Mouse (Mus musculus): ENCODE data around the gene Golga3. TPM values are rescaled to one million over a fixed set of nuclear protein-coding genes. Genes with fewer than 3 reads are reported as not detected.

Golga3 gene
- polyA plus RNA-seq (2014; fragmentation: Nextera tagmentation; extraction: Ambion mirVana) = 17.9 and 19.7 TPM in 2 replicates

- H3K36me3 ChIP-seq (ENCODE audit: control insufficient read depth, insufficient read depth, low read length) = no peaks in the 10 kb centered on the region
- peak within 1 kb of the TSS; percentile 87 for H3K4me2 ChIP-seq
- H3K4me3 ChIP-seq (ENCODE audit: low read depth, low read length) = peak within 1 kb of the TSS; percentile 94
- peak; percentile 100 for DNase-seq (ENCODE audit: low spot score, missing footprints)
- H3K4me1 ChIP-seq (ENCODE audit: control insufficient read depth, insufficient read depth, low read length) = peaks cover 6% of the 10 kb centered on the region
- H3K27ac ChIP-seq (ENCODE audit: low read depth, low read length) = no peak within 1 kb of the TSS
- WGBS = under 1% methylated on average over 41 of the region's 41 CpGs
- peak within 1 kb of the TSS; percentile 87 for H3K9ac ChIP-seq (ENCODE audit: low read length)
- ATAC-seq (ENCODE audit: low FRiP score) = peak; percentile 99
- no peaks in the 10 kb centered on the region for H3K27me3 ChIP-seq (ENCODE audit: control insufficient read depth, insufficient read depth, low read length)
- H3K9me3 ChIP-seq (ENCODE audit: control insufficient read depth, low read length) = no peaks in the 10 kb centered on the region
Measured at GRCm38 (mm10) chr5:110176362-110177020, at the start of gene Golga3. TSS of gene Golga3 (plus strand) at chr5:110176701.

- Histone ChIP-seq H3K4me2 (peak within 1 kb of the TSS; percentile 77), H3K36me3 (ENCODE audit: control insufficient read depth, insufficient read depth, low read length) (no peaks in the 10 kb centered on the region), H3K9me3 (ENCODE audit: control insufficient read depth, low read length) (no peaks in the 10 kb centered on the region), H3K27me3 (ENCODE audit: control insufficient read depth, insufficient read depth, low read length) (no peaks in the 10 kb centered on the region), H3K27ac (ENCODE audit: low read depth, low read length) (peak within 1 kb of the TSS; percentile 25; the same call in 1 of the 2 replicates), H3K4me3 (ENCODE audit: low read depth, low read length) (peak within 1 kb of the TSS; percentile 77), H3K9ac (ENCODE audit: low read length) (peak within 1 kb of the TSS; percentile 78), H3K4me1 (ENCODE audit: control insufficient read depth, insufficient read depth, low read length) (0 out of 2 replicates have a peak, but pooled peaks cover 3% of the 10 kb centered on the region)
- peak; percentile 100 for DNase-seq (ENCODE audit: low spot score, missing footprints)
- WGBS = 4% methylated on average over 44 of the region's 46 CpGs
- ATAC-seq (ENCODE audit: low FRiP score) = peak; percentile 100
Measured at GRCm38 (mm10) chr5:110135293-110136086, 41.0 kb upstream of the Golga3 start, which contains the start of gene Chfr. TSS of gene Chfr (plus strand) at chr5:110135842.

- DNase-seq (ENCODE audit: low spot score, missing footprints) = no peak
- WGBS = 7% methylated on average over 18 of the region's 18 CpGs
- no peaks in the 10 kb centered on the region for H3K36me3 ChIP-seq (ENCODE audit: control insufficient read depth, insufficient read depth, low read length)
- peak overlapping the region; percentile 25; the same call in 1 of the 2 replicates for H3K27ac ChIP-seq (ENCODE audit: low read depth, low read length)
- peak overlapping the region; percentile 78 for H3K9ac ChIP-seq (ENCODE audit: low read length)
- H3K27me3 ChIP-seq (ENCODE audit: control insufficient read depth, insufficient read depth, low read length) = no peaks in the 10 kb centered on the region
- H3K4me2 ChIP-seq = peak overlapping the region; percentile 77
- H3K4me3 ChIP-seq (ENCODE audit: low read depth, low read length) = peak overlapping the region; percentile 77
- H3K4me1 ChIP-seq (ENCODE audit: control insufficient read depth, insufficient read depth, low read length) = 0 out of 2 replicates have a peak, but pooled peaks cover 3% of the 10 kb centered on the region
- H3K9me3 ChIP-seq (ENCODE audit: control insufficient read depth, low read length) = no peaks in the 10 kb centered on the region
- ATAC-seq (ENCODE audit: low FRiP score) = peak; percentile 53
Measured at GRCm38 (mm10) chr5:110136087-110136464, 40.4 kb upstream of the Golga3 start.

GRCm38 (mm10) chr5:110137816-110138215 is 38.7 kb upstream of the Golga3 start:
- no peak overlapping the region for H3K9ac ChIP-seq (ENCODE audit: low read length)
- no peaks in the 10 kb centered on the region for H3K9me3 ChIP-seq (ENCODE audit: control insufficient read depth, low read length)
- H3K27ac ChIP-seq (ENCODE audit: low read depth, low read length) = no peak overlapping the region
- H3K36me3 ChIP-seq (ENCODE audit: control insufficient read depth, insufficient read depth, low read length) = no peaks in the 10 kb centered on the region
- H3K4me3 ChIP-seq (ENCODE audit: low read depth, low read length) = no peak overlapping the region
- 99% methylated on average over 3 of the region's 3 CpGs for WGBS
- ATAC-seq (ENCODE audit: low FRiP score) = no peak
- H3K27me3 ChIP-seq (ENCODE audit: control insufficient read depth, insufficient read depth, low read length) = no peaks in the 10 kb centered on the region
- DNase-seq (ENCODE audit: low spot score, missing footprints) = no peak
- no peak overlapping the region for H3K4me2 ChIP-seq
- 0 out of 2 replicates have a peak, but pooled peaks cover 3% of the 10 kb centered on the region for H3K4me1 ChIP-seq (ENCODE audit: control insufficient read depth, insufficient read depth, low read length)

- no peak overlapping the region for H3K4me2 ChIP-seq
- WGBS = 97% methylated on average over 3 of the region's 3 CpGs
- no peaks in the 10 kb centered on the region for H3K27me3 ChIP-seq (ENCODE audit: control insufficient read depth, insufficient read depth, low read length)
- H3K36me3 ChIP-seq (ENCODE audit: control insufficient read depth, insufficient read depth, low read length) = no peaks in the 10 kb centered on the region; the same call in 1 of the 2 replicates
- H3K9me3 ChIP-seq (ENCODE audit: control insufficient read depth, low read length) = no peaks in the 10 kb centered on the region
- 0 out of 2 replicates have a peak, but pooled peaks cover 3% of the 10 kb centered on the region for H3K4me1 ChIP-seq (ENCODE audit: control insufficient read depth, insufficient read depth, low read length)
- ATAC-seq (ENCODE audit: low FRiP score) (no peak), DNase-seq (ENCODE audit: low spot score, missing footprints) (no peak)
- H3K27ac ChIP-seq (ENCODE audit: low read depth, low read length) = no peak overlapping the region
- no peak overlapping the region for H3K4me3 ChIP-seq (ENCODE audit: low read depth, low read length)
- H3K9ac ChIP-seq (ENCODE audit: low read length) = no peak overlapping the region
Measured at GRCm38 (mm10) chr5:110139325-110139724, 37.2 kb upstream of the Golga3 start.

GRCm38 (mm10) chr5:110140424-110140823 is 36.1 kb upstream of the Golga3 start:
- Histone ChIP-seq H3K36me3 (ENCODE audit: control insufficient read depth, insufficient read depth, low read length) (no peaks in the 10 kb centered on the region; the same call in 1 of the 2 replicates), H3K4me2 (no peak overlapping the region), H3K9ac (ENCODE audit: low read length) (no peak overlapping the region), H3K4me1 (ENCODE audit: control insufficient read depth, insufficient read depth, low read length) (0 out of 2 replicates have a peak, but pooled peaks cover 3% of the 10 kb centered on the region), H3K9me3 (ENCODE audit: control insufficient read depth, low read length) (no peaks in the 10 kb centered on the region), H3K27me3 (ENCODE audit: control insufficient read depth, insufficient read depth, low read length) (no peaks in the 10 kb centered on the region), H3K27ac (ENCODE audit: low read depth, low read length) (no peak overlapping the region), H3K4me3 (ENCODE audit: low read depth, low read length) (no peak overlapping the region)
- DNase-seq (ENCODE audit: low spot score, missing footprints) (no peak), ATAC-seq (ENCODE audit: low FRiP score) (no peak)
- WGBS = 95% methylated on average over 7 of the region's 7 CpGs

- Histone ChIP-seq H3K9ac (ENCODE audit: low read length) (no peak overlapping the region), H3K27ac (ENCODE audit: low read depth, low read length) (no peak overlapping the region), H3K4me3 (ENCODE audit: low read depth, low read length) (no peak overlapping the region), H3K4me2 (no peak overlapping the region), H3K36me3 (ENCODE audit: control insufficient read depth, insufficient read depth, low read length) (peaks cover 4% of the 10 kb centered on the region), H3K27me3 (ENCODE audit: control insufficient read depth, insufficient read depth, low read length) (no peaks in the 10 kb centered on the region), H3K4me1 (ENCODE audit: control insufficient read depth, insufficient read depth, low read length) (no peaks in the 10 kb centered on the region), H3K9me3 (ENCODE audit: control insufficient read depth, low read length) (no peaks in the 10 kb centered on the region)
- ATAC-seq (ENCODE audit: low FRiP score) (no peak), DNase-seq (ENCODE audit: low spot score, missing footprints) (no peak)
- WGBS = 86% methylated on average over 2 of the region's 2 CpGs
Measured at GRCm38 (mm10) chr5:110142309-110142708, 34.2 kb upstream of the Golga3 start.

GRCm38 (mm10) chr5:110143007-110143406 is 33.5 kb upstream of the Golga3 start:
- peaks cover 8% of the 10 kb centered on the region for H3K36me3 ChIP-seq (ENCODE audit: control insufficient read depth, insufficient read depth, low read length)
- no peaks in the 10 kb centered on the region for H3K9me3 ChIP-seq (ENCODE audit: control insufficient read depth, low read length)
- no peak overlapping the region for H3K4me3 ChIP-seq (ENCODE audit: low read depth, low read length)
- ATAC-seq (ENCODE audit: low FRiP score) = no peak
- H3K9ac ChIP-seq (ENCODE audit: low read length) = no peak overlapping the region
- H3K27ac ChIP-seq (ENCODE audit: low read depth, low read length) = no peak overlapping the region
- H3K4me2 ChIP-seq = no peak overlapping the region
- 91% methylated on average over 5 of the region's 5 CpGs for WGBS
- no peak for DNase-seq (ENCODE audit: low spot score, missing footprints)
- no peaks in the 10 kb centered on the region for H3K27me3 ChIP-seq (ENCODE audit: control insufficient read depth, insufficient read depth, low read length)
- H3K4me1 ChIP-seq (ENCODE audit: control insufficient read depth, insufficient read depth, low read length) = no peaks in the 10 kb centered on the region

- DNase-seq (ENCODE audit: low spot score, missing footprints) (no peak), ATAC-seq (ENCODE audit: low FRiP score) (no peak)
- no peaks in the 10 kb centered on the region for H3K9me3 ChIP-seq (ENCODE audit: control insufficient read depth, low read length)
- H3K4me1 ChIP-seq (ENCODE audit: control insufficient read depth, insufficient read depth, low read length) = no peaks in the 10 kb centered on the region
- 91% methylated on average over 4 of the region's 4 CpGs for WGBS
- no peak overlapping the region for H3K4me2 ChIP-seq
- H3K27me3 ChIP-seq (ENCODE audit: control insufficient read depth, insufficient read depth, low read length) = no peaks in the 10 kb centered on the region
- H3K4me3 ChIP-seq (ENCODE audit: low read depth, low read length) = no peak overlapping the region
- no peak overlapping the region for H3K27ac ChIP-seq (ENCODE audit: low read depth, low read length)
- H3K36me3 ChIP-seq (ENCODE audit: control insufficient read depth, insufficient read depth, low read length) = peaks cover 3% of the 10 kb centered on the region; the same call in 1 of the 2 replicates
- no peak overlapping the region for H3K9ac ChIP-seq (ENCODE audit: low read length)
Measured at GRCm38 (mm10) chr5:110169374-110169773, 7.1 kb upstream of the Golga3 start.

All from midbrain, embryonic 11.5 days (tissue).